Mouse (Mus musculus) kidney, postnatal 4 days (tissue): Measurements from ENCODE around the gene Ttc25.
A peak's percentile ranks its signal among the peaks of the same experiment; 100 is the strongest.
"Not testable (repeated sequence)": the region's sequence is repeated elsewhere in the genome, so short reads cannot be mapped to it uniquely, and the experiment has no call there.

ENCODE experiments used
- DNase-seq, 2 experiments: peaks; one replicate each; pipeline ENCODE4 v3.0.0; 2021; ENCODE audit warnings: mixed read lengths in 2 of 2

Ttc25 gene

GRCm38 (mm10) chr11:100533871-100534270, 11.5 kb upstream of the Ttc25 start:
- DNase-seq: no peak

- DNase-seq: not testable (repeated sequence)
Observed at GRCm38 (mm10) chr11:100534411-100534810, 11.0 kb upstream of the Ttc25 start.

GRCm38 (mm10) chr11:100534821-100535220, 10.6 kb upstream of the Ttc25 start:
- DNase-seq: not testable (repeated sequence)

- DNase-seq: no peak
Observed at GRCm38 (mm10) chr11:100535996-100536395, 9.4 kb upstream of the Ttc25 start.

- no peak for DNase-seq
Observed at GRCm38 (mm10) chr11:100536466-100536865, 8.9 kb upstream of the Ttc25 start.

GRCm38 (mm10) chr11:100540966-100541365, 4.4 kb upstream of the Ttc25 start:
- no peak for DNase-seq

GRCm38 (mm10) chr11:100541577-100541976, 3.8 kb upstream of the Ttc25 start:
- DNase-seq: no peak

GRCm38 (mm10) chr11:100545746-100546085, 309 bp downstream of the Ttc25 start:
- no peak for DNase-seq

- no peak for DNase-seq
Observed at GRCm38 (mm10) chr11:100546955-100547354, 1.5 kb downstream of the Ttc25 start.

- no peak for DNase-seq
Observed at GRCm38 (mm10) chr11:100548141-100548540, 2.7 kb downstream of the Ttc25 start.

GRCm38 (mm10) chr11:100549466-100549865, 4.1 kb downstream of the Ttc25 start:
- DNase-seq: no peak

- DNase-seq: no peak
Observed at GRCm38 (mm10) chr11:100550101-100550500, 4.7 kb downstream of the Ttc25 start.

GRCm38 (mm10) chr11:100552842-100553241, 7.4 kb downstream of the Ttc25 start:
- DNase-seq: no peak

GRCm38 (mm10) chr11:100555583-100555982, 10.2 kb downstream of the Ttc25 start:
- DNase-seq: peak; percentile 65 to 77

GRCm38 (mm10) chr11:100557563-100557962, 12.2 kb downstream of the Ttc25 start:
- no peak for DNase-seq

- DNase-seq: no peak
Observed at GRCm38 (mm10) chr11:100559476-100559875, 14.1 kb downstream of the Ttc25 start.

- no peak for DNase-seq
Observed at GRCm38 (mm10) chr11:100561748-100562147, 16.3 kb downstream of the Ttc25 start.

- DNase-seq: no peak
Observed at GRCm38 (mm10) chr11:100564297-100564696, 18.9 kb downstream of the Ttc25 start.

- DNase-seq: no peak
Observed at GRCm38 (mm10) chr11:100564703-100565102, 19.3 kb downstream of the Ttc25 start.

GRCm38 (mm10) chr11:100567229-100567628, 21.8 kb downstream of the Ttc25 start:
- DNase-seq: no peak

GRCm38 (mm10) chr11:100567815-100568245, 22.4 kb downstream of the Ttc25 start:
- peak; percentile 57 to 77 for DNase-seq

GRCm38 (mm10) chr11:100568692-100569091, 23.3 kb downstream of the Ttc25 start:
- DNase-seq: no peak

- DNase-seq: no peak
Observed at GRCm38 (mm10) chr11:100569789-100570188, 24.4 kb downstream of the Ttc25 start.

GRCm38 (mm10) chr11:100570430-100571201, 25.2 kb downstream of the Ttc25 start:
- peak; percentile 73 to 80 for DNase-seq

GRCm38 (mm10) chr11:100571202-100571567, 25.8 kb downstream of the Ttc25 start:
- no peak for DNase-seq
